Mouse (Mus musculus): ENCODE measurements around the gene Pptc7. TPM values are rescaled to one million over a fixed set of nuclear protein-coding genes. Genes with fewer than 3 reads are reported as not detected.

The Pptc7 gene
- total RNA-seq, 4 experiments from 2014 or later, result 65.9 to 69.7 (median 68.8) TPM

DNA sequence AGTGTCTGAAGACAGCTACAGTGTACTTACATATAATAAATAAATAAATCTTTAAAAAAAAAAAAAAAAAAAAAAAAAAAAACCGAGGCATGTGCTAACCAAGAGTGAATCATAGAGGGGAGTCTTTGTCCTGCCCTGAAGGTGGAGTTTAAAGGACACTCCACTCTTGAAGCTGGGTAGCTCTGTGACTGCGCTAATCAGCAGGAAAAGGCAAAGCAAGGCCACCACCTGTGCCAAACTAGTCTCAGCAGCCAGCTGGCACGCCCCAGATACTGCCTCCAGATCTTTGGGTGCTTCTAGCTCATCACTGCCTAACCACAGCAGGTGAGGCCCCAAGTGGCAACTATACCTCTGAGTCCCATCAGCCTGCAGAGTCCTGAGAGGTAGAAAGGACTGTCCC lies 50.5 kb downstream of the Pptc7 start:
- DNase-seq, result no peak

DNA sequence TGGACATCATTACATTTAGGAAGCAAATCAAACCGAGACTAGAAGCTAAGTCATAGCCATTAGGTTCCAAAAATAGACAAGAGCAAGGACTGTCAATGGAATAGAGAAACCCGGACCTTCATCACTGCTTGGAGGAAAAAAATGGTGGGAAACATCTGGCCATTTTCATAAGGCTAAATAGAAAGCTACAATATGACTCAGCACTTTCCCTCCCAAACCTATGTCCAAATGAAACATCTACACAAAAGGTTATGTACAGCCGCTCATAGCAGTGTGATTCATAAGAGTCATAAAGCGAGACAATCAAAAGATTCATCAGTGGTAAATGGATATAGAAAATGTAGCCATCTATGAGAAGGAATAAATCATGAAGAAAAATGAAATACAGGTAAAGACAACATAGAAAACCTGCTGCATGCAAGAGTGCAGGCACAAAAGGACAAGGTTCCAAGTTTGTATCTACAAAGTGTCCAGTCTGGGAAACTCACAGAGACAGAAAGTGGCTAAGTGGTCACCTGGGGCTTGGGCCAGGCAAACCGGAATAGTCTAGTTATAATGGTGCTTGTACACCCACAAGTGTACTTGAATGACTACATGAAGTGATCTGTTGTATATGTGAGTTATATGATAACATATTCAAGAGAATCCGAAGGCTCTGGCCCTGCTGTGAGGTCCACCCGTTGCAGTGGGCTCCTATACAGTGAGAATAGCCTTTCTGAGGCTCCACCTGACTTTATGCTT lies 52.6 kb downstream of the Pptc7 start:
- DNase-seq, result no peak

- no peak for DNase-seq
Observed at GRCm38 (mm10) chr5:122342874-122343273, 58.7 kb downstream of the Pptc7 start.

GRCm38 (mm10) chr5:122343768-122344167 lies 59.6 kb downstream of the Pptc7 start:
- no peak for DNase-seq

- no peak for DNase-seq
Observed at GRCm38 (mm10) chr5:122344260-122344659, 60.1 kb downstream of the Pptc7 start.

GRCm38 (mm10) chr5:122345777-122346176 lies 61.6 kb downstream of the Pptc7 start:
- DNase-seq, result no peak

DNA sequence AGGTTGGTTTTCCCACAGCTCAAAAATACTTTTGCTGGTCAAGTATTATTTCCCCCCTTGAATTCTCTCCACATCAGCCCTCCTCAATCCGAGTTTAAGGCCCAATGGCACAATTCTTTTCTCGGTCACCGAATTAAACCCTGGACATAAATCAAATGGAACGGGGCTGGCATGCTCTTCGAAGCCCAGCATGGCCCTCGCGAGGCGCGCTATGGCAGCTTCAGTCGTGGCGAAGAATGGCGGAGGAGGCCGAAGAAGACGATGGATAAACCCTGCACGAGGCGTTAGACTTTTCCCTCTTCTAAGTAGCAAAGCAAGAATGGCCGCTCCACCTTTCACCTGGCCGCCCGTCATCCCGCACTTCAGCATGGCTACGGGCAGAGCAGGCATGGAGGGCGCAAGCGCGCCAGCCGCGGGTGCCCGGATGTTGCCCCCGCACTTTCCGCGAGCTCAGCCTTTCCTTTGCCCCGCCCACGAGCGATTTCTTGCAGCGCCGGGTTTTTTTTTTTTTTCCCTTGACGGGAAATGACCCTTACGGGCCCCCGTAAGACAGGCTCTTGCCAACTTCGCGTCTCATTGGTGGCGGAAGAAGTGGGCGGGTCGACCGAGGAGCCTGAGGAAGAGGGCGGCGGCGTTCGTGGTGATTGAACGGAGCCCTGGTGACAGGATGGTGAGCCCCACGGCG lies 69.8 kb downstream of the Pptc7 start, which contains the start of the genes Rad9b and Vps29:
TSS of gene Rad9b (minus strand) at position 427 of the 685 bp plus-strand sequence.
TSS of gene Vps29 (plus strand) at position 563 of the 685 bp plus-strand sequence.
- peak; percentile 96 for DNase-seq

DNA sequence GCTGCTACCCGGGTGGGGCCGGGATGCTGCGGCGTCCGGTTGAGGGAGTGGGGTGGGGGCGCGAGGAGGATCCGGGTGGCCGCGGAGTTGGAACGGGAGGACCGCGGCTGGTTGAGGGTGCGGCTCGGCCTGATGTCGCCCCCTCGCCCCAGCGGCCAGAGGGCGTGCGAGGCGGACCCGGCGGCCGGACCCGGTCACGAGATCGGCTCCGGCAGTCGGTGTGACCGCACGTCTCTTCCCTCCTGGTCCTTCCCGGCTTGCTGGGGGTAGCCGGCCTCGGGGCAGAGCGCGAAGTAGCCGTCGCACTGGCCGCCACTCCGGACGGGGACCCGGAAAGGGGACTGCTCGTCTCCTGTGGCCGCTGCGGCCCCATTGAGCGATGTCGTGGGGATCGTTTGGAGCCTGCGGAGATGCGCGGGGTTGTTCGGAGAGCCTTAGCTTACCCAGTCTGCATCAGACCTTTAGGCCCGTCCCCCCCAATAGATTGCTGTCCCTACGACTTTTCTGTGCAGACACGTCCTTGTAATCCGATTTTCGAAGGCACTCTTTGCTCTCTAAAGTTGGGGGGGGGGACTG lies 70.4 kb downstream of the Pptc7 start:
- DNase-seq, result no peak

DNA sequence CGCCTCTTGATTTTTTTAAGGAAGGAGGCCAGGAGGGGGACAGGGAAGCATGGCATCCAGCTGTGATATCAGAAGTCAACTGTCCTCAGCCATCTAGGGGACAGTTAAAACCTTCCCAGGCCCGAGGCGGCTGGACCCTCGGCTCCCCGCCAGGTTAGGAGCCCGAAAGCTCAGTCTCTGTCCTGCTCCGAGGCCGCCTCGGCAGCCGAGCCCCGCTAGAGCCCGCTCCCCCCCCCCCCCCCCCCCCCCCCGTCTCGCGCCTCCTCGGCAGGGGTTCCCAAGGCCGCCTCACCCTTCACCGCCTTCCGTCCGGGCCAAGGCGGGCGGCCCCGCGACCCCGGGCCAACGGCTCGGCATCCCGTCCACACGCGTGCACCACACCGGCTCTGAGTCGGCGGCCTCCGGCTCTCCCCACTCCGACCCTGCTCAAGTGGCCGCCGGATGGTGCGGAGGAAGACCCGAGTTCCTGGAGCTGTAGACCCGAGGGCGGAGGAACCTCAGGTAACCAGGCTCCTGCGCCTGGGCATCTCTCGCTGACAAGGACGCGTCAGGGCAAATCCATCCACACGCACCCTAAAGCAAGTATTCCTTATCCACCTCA lies 87.5 kb downstream of the Pptc7 start, which contains the start of gene Gpn3:
TSS of gene Gpn3 (plus strand) at position 286 of the 601 bp plus-strand sequence.
- no peak for DNase-seq

GRCm38 (mm10) chr5:122372192-122372769 lies 88.1 kb downstream of the Pptc7 start, which contains the start of gene Fam216a:
Gene Fam216a (minus strand): TSS chr5:122372364.
- peak; percentile 98 for DNase-seq

GRCm38 (mm10) chr5:122372878-122373277 lies 88.7 kb downstream of the Pptc7 start:
- DNase-seq, result no peak

Other genes starting within 250 kb of the Pptc7 start
- gene Cux2, start 234.3 kb upstream of the Pptc7 start, total RNA-seq (2022), result 10 to 100 TPM; 25.7 to 41.7 (median 33.2) TPM
- gene Myl2, start 183.4 kb upstream of the Pptc7 start, total RNA-seq (2022), result not detected
- gene Ccdc63, start 143.5 kb upstream of the Pptc7 start, total RNA-seq (2022), result under 1 TPM in 1 of 4 experiments, not detected in 3; 0.22 TPM
- gene Ppp1cc, start 126.1 kb upstream of the Pptc7 start, total RNA-seq (2022), result 100 to 1,000 TPM; 122 to 226 (median 188) TPM
- gene Hvcn1, start 77.6 kb upstream of the Pptc7 start, total RNA-seq (2022), result 1 to 10 TPM; 1.8 to 8.0 (median 4.2) TPM
- gene Tctn1, start 19.9 kb upstream of the Pptc7 start, total RNA-seq (2022), result 10 to 100 TPM; 14.8 to 34.9 (median 23.1) TPM
- 1 to 10 TPM; 2.4 to 5.4 (median 4.5) TPM for gene Rad9b, start 69.9 kb downstream of the Pptc7 start, total RNA-seq (2022)
- gene Vps29, start 70.0 kb downstream of the Pptc7 start, total RNA-seq (2022), result 100 to 1,000 TPM; 147 to 170 (median 156) TPM
- 10 to 100 TPM; 31.5 to 38.5 (median 35.0) TPM for gene Gpn3, start 87.5 kb downstream of the Pptc7 start, total RNA-seq (2022)
- gene Fam216a, start 88.0 kb downstream of the Pptc7 start, total RNA-seq (2022), result 10 to 100 TPM; 31.1 to 45.8 (median 38.8) TPM
- gene Arpc3, start 107.5 kb downstream of the Pptc7 start, total RNA-seq (2022), result 100 to 1,000 TPM; 189 to 253 (median 205) TPM
- 10 to 100 TPM; 49.1 to 59.5 (median 55.4) TPM for gene Anapc7, start 137.3 kb downstream of the Pptc7 start, total RNA-seq (2022)
- 100 to 1,000 TPM; 187 to 206 (median 196) TPM for gene Atp2a2, start 217.9 kb downstream of the Pptc7 start, total RNA-seq (2022)

Data from adrenal gland, adult 8-10 months (tissue).